Mouse (Mus musculus): ENCODE measurements around the gene Snrpb2. TPM values are rescaled to one million over a fixed set of nuclear protein-coding genes. Genes with fewer than 3 reads are reported as not detected.

Snrpb2 gene
- polyA plus RNA-seq, 1 experiment from 2014 or later: 74.6 TPM

DNA sequence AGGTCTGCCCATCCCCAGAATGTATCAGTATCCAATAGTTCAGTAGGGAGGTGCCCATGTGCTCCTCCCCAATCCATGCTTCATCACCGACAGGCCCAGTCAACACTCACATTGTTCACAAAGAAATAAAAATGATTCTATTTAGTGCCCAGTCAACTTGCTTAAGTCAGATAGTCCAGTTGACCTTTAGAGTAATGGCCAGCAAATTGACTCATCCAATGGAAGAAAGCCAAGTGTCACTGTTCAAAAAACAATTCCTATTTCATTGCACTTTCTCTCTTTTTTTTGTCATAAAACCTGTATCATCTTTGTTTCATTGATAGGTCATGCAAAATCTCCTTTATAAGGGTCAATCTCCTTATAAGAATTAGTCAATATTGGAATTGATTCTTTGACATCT, 21.2 kb upstream of the Snrpb2 start:
- Histone ChIP-seq H3K36me3 (no peaks in the 10 kb centered on the region), H3K27me3 (no peaks in the 10 kb centered on the region), H3K4me1 (no peaks in the 10 kb centered on the region), H3K9me3 (no peaks in the 10 kb centered on the region), H3K27ac (replicated peaks) (no peak overlapping the region), H3K9ac (replicated peaks) (no peak overlapping the region), H3K4me2 (replicated peaks) (no peak overlapping the region), H3K4me3 (no peak overlapping the region)
- no peak for ATAC-seq (replicated peaks)
- WGBS: 89% methylated on average over 1 of the region's 1 CpGs

DNA sequence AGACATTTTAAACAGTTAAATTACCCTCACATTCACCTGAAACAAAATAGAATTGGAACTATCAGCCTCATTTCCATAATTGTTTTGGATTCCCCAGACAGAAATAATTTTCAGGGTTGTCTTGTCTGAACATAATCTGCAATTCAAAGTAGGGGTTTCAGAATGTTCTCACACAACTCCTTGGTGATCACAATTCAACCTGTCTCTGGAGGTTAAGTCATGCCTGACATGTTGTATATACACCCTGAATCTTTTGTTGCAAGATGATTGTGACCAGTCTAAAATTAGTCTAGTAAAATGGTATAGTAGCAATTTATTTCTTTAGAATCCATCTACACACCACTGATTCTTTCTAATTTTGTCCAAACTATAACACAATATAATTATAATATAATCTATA, 7.6 kb upstream of the Snrpb2 start:
- no peak for ATAC-seq (replicated peaks)
- H3K9me3 ChIP-seq: no peaks in the 10 kb centered on the region
- H3K27ac ChIP-seq (replicated peaks): no peak overlapping the region
- H3K4me2 ChIP-seq (replicated peaks): no peak overlapping the region
- no peaks in the 10 kb centered on the region for H3K36me3 ChIP-seq
- no peaks in the 10 kb centered on the region for H3K4me1 ChIP-seq
- H3K4me3 ChIP-seq: no peak overlapping the region
- no peaks in the 10 kb centered on the region for H3K27me3 ChIP-seq
- H3K9ac ChIP-seq (replicated peaks): no peak overlapping the region

DNA sequence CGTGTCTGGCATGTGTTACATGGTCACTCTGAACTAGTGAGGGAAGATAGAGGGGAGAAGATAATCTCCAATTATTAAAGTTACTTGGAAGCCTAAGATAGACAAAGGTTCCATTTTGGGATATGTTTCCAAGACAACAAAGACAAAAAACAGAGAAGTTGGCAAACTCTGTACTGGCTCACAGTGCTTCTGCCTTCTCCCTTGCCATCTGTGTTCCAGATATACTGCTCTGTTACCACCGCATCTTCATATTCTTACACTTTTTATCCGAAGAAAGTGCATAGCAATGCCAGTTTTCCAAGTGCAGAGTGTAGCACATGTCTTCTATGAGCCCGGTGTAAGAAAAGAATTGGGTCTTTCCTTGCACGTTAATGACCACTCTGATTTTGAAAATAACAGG, 6.1 kb upstream of the Snrpb2 start:
- WGBS: 71% methylated on average over 5 of the region's 5 CpGs
- H3K4me1 ChIP-seq: no peaks in the 10 kb centered on the region

DNA sequence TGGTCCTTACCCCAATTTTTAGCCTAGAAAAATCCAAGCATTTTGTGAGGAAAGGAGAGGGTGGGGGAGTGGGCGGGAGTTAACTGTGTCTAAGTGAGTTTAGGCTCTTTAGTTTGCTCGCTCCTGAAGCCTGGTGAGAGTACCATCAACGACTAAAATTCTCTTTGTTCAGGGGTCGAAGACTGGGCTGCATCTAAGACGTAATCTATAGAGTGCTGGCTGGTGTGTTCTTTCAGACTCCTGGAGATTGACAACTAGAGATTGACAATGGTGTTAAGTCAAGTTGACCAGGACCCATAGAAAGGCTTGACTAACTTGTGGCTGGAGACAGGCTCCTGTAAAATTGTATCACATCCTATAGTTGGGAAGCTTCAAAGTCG, 417 bp upstream of the Snrpb2 start:
- Histone ChIP-seq H3K27ac (replicated peaks) (no peak overlapping the region), H3K27me3 (no peaks in the 10 kb centered on the region), H3K36me3 (peaks cover 22% of the 10 kb centered on the region), H3K9ac (replicated peaks) (no peak overlapping the region), H3K4me2 (replicated peaks) (peak overlapping the region; percentile 55), H3K4me3 (peak overlapping the region; percentile 80), H3K9me3 (no peaks in the 10 kb centered on the region), H3K4me1 (peaks cover 10% of the 10 kb centered on the region)
- WGBS: 40% methylated on average over 6 of the region's 6 CpGs
- ATAC-seq (replicated peaks): no peak

More for the DNA sequence above, 6.1 kb upstream of the Snrpb2 start:
- Histone ChIP-seq H3K9me3 (no peaks in the 10 kb centered on the region), H3K27me3 (no peaks in the 10 kb centered on the region), H3K27ac (replicated peaks) (no peak overlapping the region), H3K9ac (replicated peaks) (no peak overlapping the region), H3K36me3 (no peaks in the 10 kb centered on the region), H3K4me2 (replicated peaks) (no peak overlapping the region), H3K4me3 (no peak overlapping the region)
- ATAC-seq (replicated peaks): no peak

DNA sequence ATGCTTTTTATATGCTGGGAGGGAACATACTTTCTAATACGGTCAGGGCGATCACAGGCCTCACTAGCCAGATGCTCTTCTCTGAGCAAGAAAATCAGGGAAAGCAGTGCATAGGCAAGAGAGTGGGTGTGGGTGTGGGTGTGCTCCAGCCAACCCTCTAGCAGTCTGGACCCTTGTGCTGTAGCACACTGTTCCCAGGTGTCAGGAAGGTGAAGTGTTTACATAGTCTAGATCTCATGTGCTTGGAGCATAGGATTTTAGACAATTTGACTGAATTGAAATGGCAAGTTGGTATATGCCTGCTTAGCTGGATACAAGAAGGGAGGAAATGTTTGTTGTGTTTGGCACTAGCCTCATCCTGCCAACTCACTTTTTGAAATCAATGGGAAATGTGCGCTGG, 3.1 kb downstream of the Snrpb2 start:
- no peaks in the 10 kb centered on the region for H3K9me3 ChIP-seq
- no peak overlapping the region for H3K4me2 ChIP-seq (replicated peaks)
- no peak overlapping the region for H3K27ac ChIP-seq (replicated peaks)
- peaks cover 10% of the 10 kb centered on the region for H3K4me1 ChIP-seq
- no peaks in the 10 kb centered on the region for H3K27me3 ChIP-seq
- ATAC-seq (replicated peaks): no peak
- H3K36me3 ChIP-seq: peaks cover 49% of the 10 kb centered on the region
- H3K4me3 ChIP-seq: no peak overlapping the region
- 96% methylated on average over 3 of the region's 3 CpGs for WGBS
- H3K9ac ChIP-seq (replicated peaks): no peak overlapping the region

DNA sequence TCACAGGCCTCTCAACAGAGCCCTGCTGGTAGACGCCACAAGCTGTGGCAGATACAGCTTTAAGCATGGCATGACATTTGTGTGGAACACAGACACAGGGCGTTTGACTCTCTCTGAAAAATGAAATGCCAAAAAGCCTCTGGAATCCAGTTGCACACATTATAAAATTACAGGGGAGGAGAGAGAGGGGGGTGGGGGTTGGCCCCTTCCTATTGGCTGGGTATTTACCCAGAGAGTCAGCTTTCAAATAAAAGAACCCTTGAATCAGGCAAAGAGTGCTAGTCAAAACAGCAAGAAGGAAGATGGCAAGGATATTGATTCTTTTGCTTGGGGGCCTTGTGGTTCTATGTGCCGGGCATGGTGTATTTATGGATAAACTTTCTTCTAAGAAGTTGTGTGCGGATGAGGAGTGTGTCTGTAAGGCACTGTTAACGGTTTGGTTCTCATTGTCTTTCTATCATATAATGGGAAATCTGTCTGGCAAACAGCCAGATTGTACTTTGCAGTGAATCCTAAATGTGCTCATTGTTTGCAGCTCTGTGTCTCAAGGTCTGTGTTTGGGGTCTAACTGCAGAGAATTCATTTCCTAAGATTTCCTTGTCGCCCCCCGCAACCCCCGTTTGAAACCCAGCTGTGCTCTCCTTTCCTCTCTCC, 15.5 kb downstream of the Snrpb2 start, which contains the start of gene Otor:
Otor (plus strand) TSS at position 276 of the 654 bp plus-strand sequence.
- no peak within 1 kb of the TSS for H3K4me3 ChIP-seq
- 54% methylated on average over 8 of the region's 8 CpGs for WGBS
- ATAC-seq (replicated peaks): no peak; the same call in 1 of the 2 replicates
- H3K27ac ChIP-seq (replicated peaks): no peak within 1 kb of the TSS
- no peaks in the 10 kb centered on the region for H3K27me3 ChIP-seq
- no peaks in the 10 kb centered on the region for H3K4me1 ChIP-seq
- no peaks in the 10 kb centered on the region for H3K9me3 ChIP-seq
- no peak within 1 kb of the TSS for H3K4me2 ChIP-seq (replicated peaks)
- no peak within 1 kb of the TSS for H3K9ac ChIP-seq (replicated peaks)
- no peaks in the 10 kb centered on the region for H3K36me3 ChIP-seq

DNA sequence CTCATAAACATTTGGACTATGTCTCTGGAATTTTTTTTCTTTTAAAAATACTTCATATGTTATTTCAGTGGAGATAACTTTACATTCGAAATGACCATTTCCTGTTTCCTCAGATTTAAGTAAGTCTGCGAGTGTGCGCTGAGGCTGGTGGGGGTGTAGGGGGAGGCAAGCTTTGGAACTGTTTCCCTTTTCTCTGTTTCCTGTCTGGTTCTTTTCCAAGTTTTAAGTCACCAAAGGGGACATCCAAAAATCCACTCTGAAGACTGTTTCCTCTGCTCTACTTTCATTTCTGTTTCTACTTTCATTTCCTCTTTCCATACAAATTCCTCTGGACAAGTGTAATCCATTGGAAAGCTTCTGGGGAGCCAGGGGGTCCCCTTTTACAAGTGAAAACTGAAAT, 18.9 kb downstream of the Snrpb2 start:
- WGBS: 84% methylated on average over 3 of the region's 3 CpGs
- no peaks in the 10 kb centered on the region for H3K27me3 ChIP-seq
- no peaks in the 10 kb centered on the region for H3K4me1 ChIP-seq
- no peak overlapping the region for H3K4me3 ChIP-seq
- H3K36me3 ChIP-seq: no peaks in the 10 kb centered on the region
- H3K9me3 ChIP-seq: no peaks in the 10 kb centered on the region
- H3K4me2 ChIP-seq (replicated peaks): no peak overlapping the region
- ATAC-seq (replicated peaks): no peak
- H3K27ac ChIP-seq (replicated peaks): no peak overlapping the region
- H3K9ac ChIP-seq (replicated peaks): no peak overlapping the region

DNA sequence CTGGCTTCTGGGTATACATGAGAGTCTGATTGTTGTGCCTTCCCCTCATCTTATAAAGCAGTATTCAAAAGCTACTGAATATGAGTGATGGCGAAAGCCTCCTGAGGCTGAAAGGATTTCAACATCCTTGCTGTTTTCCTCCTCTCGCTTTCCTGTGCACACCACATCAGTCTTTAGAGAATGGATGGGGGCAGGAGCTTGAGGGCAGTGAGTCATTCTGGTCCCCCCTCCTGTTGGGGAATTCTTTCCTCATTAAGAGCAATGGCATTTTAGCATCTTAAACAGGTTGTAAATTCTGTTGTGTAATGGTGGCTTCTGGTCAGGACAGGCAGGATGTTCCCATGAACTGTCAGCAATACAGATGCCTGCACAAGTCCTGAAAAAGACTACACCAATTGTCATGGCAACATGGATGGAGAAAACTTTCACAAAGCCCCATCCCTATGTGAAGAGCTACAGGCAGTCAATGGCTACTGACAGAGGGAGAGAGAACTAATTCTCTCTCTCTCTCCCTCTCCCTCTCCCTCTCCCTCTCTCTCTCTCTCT, 22.1 kb downstream of the Snrpb2 start:
- H3K4me2 ChIP-seq (replicated peaks): no peak overlapping the region
- H3K27me3 ChIP-seq: no peaks in the 10 kb centered on the region
- no peaks in the 10 kb centered on the region for H3K9me3 ChIP-seq
- no peak overlapping the region for H3K9ac ChIP-seq (replicated peaks)
- H3K27ac ChIP-seq (replicated peaks): no peak overlapping the region
- H3K4me1 ChIP-seq: no peaks in the 10 kb centered on the region
- 55% methylated on average over 2 of the region's 2 CpGs for WGBS
- no peak for ATAC-seq (replicated peaks)
- no peak overlapping the region for H3K4me3 ChIP-seq
- no peaks in the 10 kb centered on the region for H3K36me3 ChIP-seq

DNA sequence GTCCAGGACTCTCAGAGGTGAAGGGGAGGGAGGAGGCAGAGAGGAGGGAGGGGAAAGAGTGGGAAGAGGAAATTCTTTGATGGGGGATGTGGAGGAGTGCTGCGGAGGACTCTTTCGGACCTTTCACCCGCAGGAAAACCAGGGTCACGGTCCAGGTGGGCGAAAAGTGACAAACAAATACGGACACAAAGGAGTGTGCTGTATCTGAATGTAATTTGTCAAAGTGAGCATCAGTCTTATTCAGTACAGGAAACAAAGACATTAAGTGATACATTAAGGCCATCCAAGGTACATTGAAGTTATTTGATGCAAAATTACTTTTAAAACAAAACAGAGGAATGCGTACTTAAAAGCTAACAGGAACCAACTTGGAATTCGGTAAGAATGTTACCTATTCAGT, 27.0 kb downstream of the Snrpb2 start:
- H3K9me3 ChIP-seq: no peaks in the 10 kb centered on the region
- 92% methylated on average over 8 of the region's 8 CpGs for WGBS
- H3K9ac ChIP-seq (replicated peaks): no peak overlapping the region
- H3K4me3 ChIP-seq: no peak overlapping the region
- no peak for ATAC-seq (replicated peaks)
- H3K4me2 ChIP-seq (replicated peaks): no peak overlapping the region
- H3K4me1 ChIP-seq: 0 out of 2 replicates have a peak, but pooled peaks cover under 1% of the 10 kb centered on the region
- H3K36me3 ChIP-seq: no peaks in the 10 kb centered on the region
- no peak overlapping the region for H3K27ac ChIP-seq (replicated peaks)
- H3K27me3 ChIP-seq: no peaks in the 10 kb centered on the region

DNA sequence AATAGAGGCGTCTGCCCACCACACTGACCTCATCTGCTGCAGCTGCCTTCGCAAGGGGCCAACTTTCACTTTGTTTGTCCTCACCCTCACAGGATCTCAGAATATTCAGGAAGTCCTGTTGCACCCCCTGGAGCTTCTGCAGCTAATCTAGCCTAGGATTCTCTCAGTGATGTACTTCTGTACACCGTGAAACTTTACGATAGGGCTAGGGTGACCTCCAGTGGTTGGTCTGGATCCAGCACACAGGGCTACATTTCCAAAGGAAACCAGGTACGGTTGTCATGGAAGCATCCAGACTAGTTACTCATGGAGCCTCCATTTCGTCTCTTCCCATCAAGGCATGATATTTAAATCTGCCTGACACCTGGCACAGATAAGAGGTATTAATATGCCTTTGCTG, 30.9 kb downstream of the Snrpb2 start:
- Histone ChIP-seq H3K36me3 (no peaks in the 10 kb centered on the region), H3K27ac (replicated peaks) (no peak overlapping the region), H3K27me3 (no peaks in the 10 kb centered on the region), H3K4me1 (0 out of 2 replicates have a peak, but pooled peaks cover 3% of the 10 kb centered on the region), H3K4me3 (no peak overlapping the region), H3K4me2 (replicated peaks) (no peak overlapping the region), H3K9ac (replicated peaks) (no peak overlapping the region), H3K9me3 (no peaks in the 10 kb centered on the region)
- ATAC-seq (replicated peaks): peak; percentile 90
- WGBS: 36% methylated on average over 6 of the region's 6 CpGs

DNA sequence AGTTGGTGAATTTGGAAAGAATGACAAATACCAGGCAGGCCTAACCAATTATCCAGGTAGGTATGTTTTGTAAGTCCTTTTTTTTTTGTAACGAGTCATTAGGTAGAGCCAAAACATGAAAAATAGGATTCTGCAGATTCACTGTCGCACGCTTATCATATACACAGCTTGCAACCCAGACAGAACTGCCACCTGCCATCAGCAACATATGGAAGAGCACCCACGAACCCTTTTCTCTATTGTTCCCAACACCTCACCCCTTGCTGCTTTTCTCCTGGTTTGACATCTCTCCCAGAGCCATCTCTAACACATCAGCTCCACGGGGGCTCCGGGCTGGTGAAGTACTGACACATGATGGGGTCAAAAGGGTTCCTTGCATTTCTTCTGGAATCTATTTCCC, 31.9 kb downstream of the Snrpb2 start:
- Histone ChIP-seq H3K27me3 (no peaks in the 10 kb centered on the region), H3K9me3 (no peaks in the 10 kb centered on the region), H3K36me3 (no peaks in the 10 kb centered on the region), H3K4me3 (no peak overlapping the region), H3K4me2 (replicated peaks) (no peak overlapping the region), H3K4me1 (0 out of 2 replicates have a peak, but pooled peaks cover 3% of the 10 kb centered on the region), H3K27ac (replicated peaks) (no peak overlapping the region), H3K9ac (replicated peaks) (no peak overlapping the region)
- WGBS: 65% methylated on average over 6 of the region's 6 CpGs
- ATAC-seq (replicated peaks): peak; percentile 30; the same call in 1 of the 2 replicates

DNA sequence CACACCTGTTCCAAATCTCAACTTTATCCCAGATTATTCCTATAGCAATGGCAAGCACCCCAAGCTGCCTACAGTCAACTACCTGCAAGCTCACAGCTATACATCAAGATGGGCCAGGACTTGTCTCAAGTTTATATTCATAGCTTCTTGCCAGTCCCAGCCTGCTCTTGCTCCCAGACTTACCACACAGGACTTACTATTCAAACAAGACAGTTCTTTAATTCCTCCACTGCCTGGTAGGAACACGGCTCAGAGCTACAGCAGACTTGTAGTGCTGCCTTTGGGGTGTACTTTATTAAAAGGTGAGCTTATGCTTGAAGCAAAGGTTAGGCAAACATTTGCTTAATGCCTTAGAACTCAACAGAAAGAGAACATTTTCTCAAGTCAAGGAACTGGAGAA, 34.3 kb downstream of the Snrpb2 start:
- no peak overlapping the region for H3K9ac ChIP-seq (replicated peaks)
- 85% methylated on average over 1 of the region's 1 CpGs for WGBS

DNA sequence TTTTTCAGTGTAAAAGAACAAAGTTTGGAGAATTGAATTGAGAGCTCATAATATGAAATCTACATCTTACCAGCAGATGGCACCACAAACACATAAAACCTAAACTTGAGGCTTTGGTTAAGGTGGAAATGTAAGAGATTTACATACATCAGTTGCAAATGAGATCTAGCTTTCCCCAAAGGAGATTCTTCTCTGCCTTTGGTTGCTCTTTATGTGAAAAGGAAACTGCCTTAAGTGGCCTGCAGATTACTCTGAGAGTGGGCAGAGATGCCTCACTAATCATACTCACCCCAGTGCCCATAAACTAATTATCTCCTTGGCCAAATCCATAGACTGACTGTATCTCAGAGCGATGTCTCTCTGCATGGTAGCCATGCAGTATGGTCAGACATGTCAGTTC, 51.0 kb downstream of the Snrpb2 start:
- no peaks in the 10 kb centered on the region for H3K27me3 ChIP-seq
- WGBS: 91% methylated on average over 1 of the region's 1 CpGs
- no peak overlapping the region for H3K4me3 ChIP-seq
- ATAC-seq (replicated peaks): peak; percentile 53; the same call in 1 of the 2 replicates
- no peaks in the 10 kb centered on the region for H3K36me3 ChIP-seq
- peaks cover 7% of the 10 kb centered on the region for H3K4me1 ChIP-seq
- H3K27ac ChIP-seq (replicated peaks): no peak overlapping the region
- no peak overlapping the region for H3K4me2 ChIP-seq (replicated peaks)
- H3K9me3 ChIP-seq: no peaks in the 10 kb centered on the region
- no peak overlapping the region for H3K9ac ChIP-seq (replicated peaks)

More for the DNA sequence above, 34.3 kb downstream of the Snrpb2 start:
- H3K36me3 ChIP-seq: no peaks in the 10 kb centered on the region
- no peak for ATAC-seq (replicated peaks)
- no peaks in the 10 kb centered on the region for H3K9me3 ChIP-seq
- no peaks in the 10 kb centered on the region for H3K27me3 ChIP-seq
- H3K4me3 ChIP-seq: no peak overlapping the region
- 0 out of 2 replicates have a peak, but pooled peaks cover 3% of the 10 kb centered on the region for H3K4me1 ChIP-seq
- no peak overlapping the region for H3K4me2 ChIP-seq (replicated peaks)
- no peak overlapping the region for H3K27ac ChIP-seq (replicated peaks)

Data from forebrain, embryonic 15.5 days (tissue).